Mouse (Mus musculus) left cerebral cortex, adult 2 months (tissue): ENCODE results near the gene Nkpd1. TPM values are rescaled to one million over a fixed set of nuclear protein-coding genes. Genes with fewer than 3 reads are reported as not detected.
A peak's percentile ranks its signal among the peaks of the same experiment; 100 is the strongest.

ENCODE experiments used
- DNase-seq, 2 experiments: peaks; one replicate each; pipeline ENCODE4 v3.0.0; 2021 to 2022; ENCODE audit warnings: low spot score in 2 of 2, mixed read lengths in 1 of 2; ENCODE audit errors: extremely low spot score in 1 of 2
- H3K27ac ChIP-seq: fragments of 200-600 bp; 2 replicates; pipeline ENCODE4 v1.8.1; 2022
- H3K4me3 ChIP-seq: fragments of 200-600 bp; 2 replicates; pipeline ENCODE4 v1.8.1; 2022
- CTCF ChIP-seq: fragments of 200-600 bp; IDR thresholded peaks from 2 replicates; pipeline ENCODE4 v1.8.1; 2022; ENCODE audit warnings: antibody characterized with exemption, mild to moderate bottlenecking, moderate library complexity
- intact Hi-C: fragments of 180-260 bp; cut with DNase I; formaldehyde crosslinking; loops from one replicate; pipeline ENCODE4 v1.15.1; 2025
- total RNA-seq, 2 experiments: library from RNA; stranded (reverse); gene quantifications; 2 replicates each; pipeline ENCODE4 v1.2.3; 2021

Nkpd1 gene
- total RNA-seq, 2 experiments from 2014 or later = 0.44 to 0.84 TPM

- intact Hi-C loops = no loop called here
- Histone ChIP-seq H3K4me3 (no peak overlapping the region), H3K27ac (no peak overlapping the region)
- no peak for TF ChIP-seq CTCF
- DNase-seq = no peak
These were observed 48.2 kb downstream of the Nkpd1 start for GRCm38 (mm10) chr7:19565803-19566202.

GRCm38 (mm10) chr7:19567426-19567825 lies 49.8 kb downstream of the Nkpd1 start:
- no peak for DNase-seq
- Histone ChIP-seq H3K4me3 (no peak overlapping the region), H3K27ac (no peak overlapping the region)
- TF ChIP-seq CTCF = no peak
- intact Hi-C loops = no loop called here

DNA sequence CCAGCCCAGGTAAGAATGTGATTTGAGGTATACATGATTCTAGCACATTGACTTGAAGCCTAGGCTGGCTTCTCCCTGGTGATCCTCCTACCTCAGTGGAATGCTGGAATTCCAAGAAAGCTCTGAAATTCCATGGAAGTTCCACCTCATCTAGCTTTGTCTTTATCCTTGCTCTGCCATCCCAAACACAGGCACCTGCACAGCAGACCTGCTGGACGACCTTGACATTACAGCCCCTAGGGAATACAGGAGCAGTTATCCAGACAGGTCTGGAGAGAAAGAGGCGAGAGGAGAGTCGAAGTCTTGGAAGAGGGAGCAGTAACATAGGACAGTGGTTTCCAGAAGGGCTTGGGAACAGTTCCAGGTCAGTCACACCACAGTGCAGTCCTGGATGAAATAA lies 52.0 kb downstream of the Nkpd1 start:
- no peak for DNase-seq
- Histone ChIP-seq H3K27ac (no peak overlapping the region), H3K4me3 (no peak overlapping the region)
- intact Hi-C loops = loop anchor here (5.0 kb wide), 1 partner anchor 162 kb away; no protein-coding TSS in a partner anchor
- TF ChIP-seq CTCF = no peak

DNA sequence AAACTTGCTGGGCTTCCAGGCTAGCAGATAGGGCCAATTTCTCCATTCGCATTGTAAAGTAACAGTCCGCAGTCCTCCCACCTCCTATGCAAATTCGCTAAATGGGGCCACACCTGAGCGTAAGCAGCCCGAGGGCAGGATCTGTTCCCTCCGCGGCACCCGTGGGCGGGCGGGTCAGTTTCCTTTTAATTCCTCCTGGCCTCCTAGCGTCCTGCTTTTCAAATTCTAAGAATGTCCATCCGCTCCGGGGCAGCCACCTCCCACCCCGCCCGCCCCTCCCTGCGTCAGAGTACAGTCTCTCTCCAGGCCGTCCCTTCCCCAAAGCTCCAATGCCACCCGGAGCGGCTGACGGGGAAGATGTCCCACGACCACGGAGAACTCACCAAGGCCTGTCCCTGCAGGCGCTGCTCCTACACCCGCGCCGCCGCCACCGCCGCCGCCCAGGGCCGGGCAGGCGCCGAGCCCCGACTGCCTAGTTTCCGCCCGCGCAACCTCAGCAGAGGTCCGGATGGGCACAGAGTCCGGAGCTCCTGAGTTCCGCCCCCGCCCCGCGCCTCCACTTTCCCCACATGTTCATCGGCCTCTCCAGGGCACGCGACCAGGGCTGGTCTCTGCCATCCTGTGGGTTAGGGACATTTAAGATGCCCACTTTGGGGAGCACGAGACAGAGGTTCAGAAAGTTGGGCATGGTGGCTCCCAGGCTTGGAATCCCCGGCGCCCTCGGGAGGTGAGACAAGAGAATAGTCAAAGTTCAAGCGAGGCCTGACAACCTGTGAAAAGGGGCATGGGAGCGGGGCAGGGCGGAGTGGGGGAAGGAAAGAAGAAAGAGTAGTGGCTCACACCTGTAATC lies 55.5 kb downstream of the Nkpd1 start:
- intact Hi-C loops = loop anchor here (5.0 kb wide), 1 partner anchor 166 kb away; no protein-coding TSS in a partner anchor
- DNase-seq = peak; percentile 71 to 80
- peak overlapping the region; percentile 86 for H3K4me3 ChIP-seq
- peak overlapping the region; percentile 79 for H3K27ac ChIP-seq
- no peak; the same call in none of the 2 replicates for TF ChIP-seq CTCF

GRCm38 (mm10) chr7:19573776-19574140 lies 56.1 kb downstream of the Nkpd1 start:
- no peak for DNase-seq
- H3K4me3 ChIP-seq = peak overlapping the region; percentile 86
- no peak for TF ChIP-seq CTCF
- intact Hi-C loops = loop anchor here (5.0 kb wide), 1 partner anchor 166 kb away; no protein-coding TSS in a partner anchor
- H3K27ac ChIP-seq = peak overlapping the region; percentile 79

Other genes starting within 250 kb of the Nkpd1 start
- gene Vasp, start 246.0 kb upstream of the Nkpd1 start, total RNA-seq = 10 to 100 TPM; 13.2 to 14.6 TPM
- not detected for gene Ppm1n, start 237.8 kb upstream of the Nkpd1 start, total RNA-seq
- 100 to 1,000 TPM; 110 to 122 TPM for gene Rtn2, start 235.2 kb upstream of the Nkpd1 start, total RNA-seq
- gene Fosb, start 207.8 kb upstream of the Nkpd1 start, total RNA-seq = 10 to 100 TPM; 27.0 to 59.5 TPM
- 10 to 100 TPM; 48.9 to 51.8 TPM for gene Ercc1, start 173.1 kb upstream of the Nkpd1 start, total RNA-seq
- gene Cd3eap, start 158.4 kb upstream of the Nkpd1 start, total RNA-seq = 10 to 100 TPM; 17.0 to 17.8 TPM
- gene Ppp1r13l, start 158.1 kb upstream of the Nkpd1 start, total RNA-seq = 1 to 10 TPM; 7.7 to 7.8 TPM
- 10 to 100 TPM; 37.2 TPM for gene Ercc2, start 135.8 kb upstream of the Nkpd1 start, total RNA-seq
- 1 to 10 TPM; 2.4 to 4.1 TPM for gene Klc3, start 113.7 kb upstream of the Nkpd1 start, total RNA-seq
- not detected for gene Ckm, start 113.1 kb upstream of the Nkpd1 start, total RNA-seq
- 10 to 100 TPM; 79.1 to 79.5 TPM for gene Mark4, start 59.0 kb upstream of the Nkpd1 start, total RNA-seq
- under 1 TPM; 0.26 to 0.36 TPM for gene Exoc3l2, start 54.5 kb upstream of the Nkpd1 start, total RNA-seq
- 1 to 10 TPM; 6.7 to 7.9 TPM for gene Bloc1s3, start 9.5 kb upstream of the Nkpd1 start, total RNA-seq
- gene Trappc6a, start 9.4 kb upstream of the Nkpd1 start, total RNA-seq = 10 to 100 TPM; 16.6 to 18.4 TPM
- 100 to 1,000 TPM; 148 to 150 TPM for gene Ppp1r37, start 45.2 kb downstream of the Nkpd1 start, total RNA-seq
- 1 to 10 TPM; 1.5 to 2.0 TPM for gene Zfp296, start 59.4 kb downstream of the Nkpd1 start, total RNA-seq
- gene Gemin7, start 59.8 kb downstream of the Nkpd1 start, total RNA-seq = 10 to 100 TPM; 50.1 to 50.8 TPM
- 10 to 100 TPM; 92.7 to 98.3 TPM for gene Clasrp, start 86.6 kb downstream of the Nkpd1 start, total RNA-seq
- gene Relb, start 111.6 kb downstream of the Nkpd1 start, total RNA-seq = 1 to 10 TPM; 7.2 to 7.7 TPM
- gene Clptm1, start 147.2 kb downstream of the Nkpd1 start, total RNA-seq = 100 to 1,000 TPM; 137 to 139 TPM
- not detected for gene Apoc2, start 160.1 kb downstream of the Nkpd1 start, total RNA-seq
- not detected for gene Gm44805, start 163.6 kb downstream of the Nkpd1 start, total RNA-seq
- gene Apoc4, start 163.6 kb downstream of the Nkpd1 start, total RNA-seq = not detected
- gene Apoc1, start 174.8 kb downstream of the Nkpd1 start, total RNA-seq = 1 to 10 TPM; 3.5 to 3.7 TPM
- gene Apoe, start 181.3 kb downstream of the Nkpd1 start, total RNA-seq = 1,000 to 10,000 TPM; 1,824 to 1,912 TPM
- gene Tomm40, start 197.6 kb downstream of the Nkpd1 start, total RNA-seq = 100 to 1,000 TPM; 117 TPM
- gene Nectin2, start 232.6 kb downstream of the Nkpd1 start, total RNA-seq = 1 to 10 TPM; 7.9 to 8.2 TPM